Mouse (Mus musculus): ENCODE measurements at regions not wholly inside any gene's neighbourhood (a gene's known extent, or its start where the extent isn't known, plus 50 kb on each side); places are given as distances from the start of the nearest gene placed in this dataset.

DNA sequence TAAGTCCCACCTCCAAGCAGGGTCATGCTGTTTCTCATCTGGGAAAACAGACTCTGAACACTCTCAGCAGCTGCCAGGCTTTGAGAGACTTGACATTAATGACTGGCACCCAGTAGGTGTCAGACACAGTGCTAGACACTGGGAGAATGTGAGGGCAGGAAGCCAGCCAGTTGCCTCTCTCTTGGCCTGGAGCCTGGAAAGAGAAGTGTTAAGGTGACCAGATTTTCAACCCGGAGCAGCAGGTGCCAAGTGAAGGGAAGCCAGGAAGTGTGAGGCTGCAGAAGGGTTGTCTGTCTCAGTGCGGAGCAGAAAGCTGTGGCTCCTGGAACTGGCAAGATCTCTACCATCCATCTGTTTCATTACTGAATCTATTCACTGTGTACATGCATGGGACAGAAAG is 410.6 kb downstream of the Cdh26 start:
- peak in 1 of 2 experiments; percentile 18 for DNase-seq

- no peak for DNase-seq
Observed at GRCm38 (mm10) chr2:178842595-178842994, 412.3 kb downstream of the Cdh26 start.

GRCm38 (mm10) chr2:178843458-178843857 is 413.1 kb downstream of the Cdh26 start:
- no peak for DNase-seq

GRCm38 (mm10) chr2:178844561-178844960 is 414.2 kb downstream of the Cdh26 start:
- no peak for DNase-seq

DNA sequence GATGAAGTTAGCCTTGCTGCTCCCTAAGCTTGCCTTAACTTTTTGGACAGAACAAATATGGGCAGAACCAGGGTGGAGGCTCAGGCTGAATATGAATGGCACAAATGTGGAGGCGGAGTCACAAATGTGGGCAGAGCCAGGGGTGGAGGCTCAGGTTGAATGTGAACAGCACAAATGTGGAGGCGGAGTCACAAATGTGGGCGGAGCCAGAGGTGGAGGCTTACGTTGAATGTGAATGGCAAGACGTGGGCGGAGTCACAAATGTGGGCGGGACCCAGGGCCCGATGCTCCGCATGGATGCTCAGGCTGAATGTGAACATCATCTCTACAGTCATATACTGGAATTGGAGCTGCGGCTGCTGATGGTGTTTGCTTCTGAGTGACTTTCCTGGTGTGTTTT is 420.0 kb downstream of the Cdh26 start:
- no peak for DNase-seq

GRCm38 (mm10) chr2:178850769-178851168 is 420.4 kb downstream of the Cdh26 start:
- DNase-seq: no peak

- no peak for DNase-seq
Observed at GRCm38 (mm10) chr2:178854012-178854411, 423.7 kb downstream of the Cdh26 start.

- no peak for DNase-seq
Observed at GRCm38 (mm10) chr2:178854760-178855159, 424.4 kb downstream of the Cdh26 start.

DNA sequence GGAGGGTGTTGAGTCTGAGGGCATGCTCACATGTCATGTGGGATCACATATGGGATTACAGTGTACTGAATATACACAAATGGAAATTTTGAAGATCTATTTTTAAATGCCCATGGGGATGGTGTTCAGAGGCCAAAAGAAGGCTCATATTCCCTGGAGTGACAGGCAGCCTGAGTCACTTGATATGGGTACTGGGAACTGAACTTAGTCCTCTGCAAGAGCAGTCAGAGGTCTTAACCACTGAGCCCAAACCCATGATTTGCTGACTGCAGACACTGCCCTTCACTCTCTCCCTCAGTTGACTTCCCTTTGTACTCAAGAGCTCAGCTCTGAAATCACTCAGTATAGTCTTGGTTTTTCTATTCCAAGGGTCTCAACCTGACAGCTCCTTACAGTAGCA is 432.3 kb downstream of the Cdh26 start:
- DNase-seq: no peak

GRCm38 (mm10) chr2:178867086-178867485 is 436.8 kb downstream of the Cdh26 start:
- DNase-seq: peak in 1 of 2 experiments; percentile 57

DNA sequence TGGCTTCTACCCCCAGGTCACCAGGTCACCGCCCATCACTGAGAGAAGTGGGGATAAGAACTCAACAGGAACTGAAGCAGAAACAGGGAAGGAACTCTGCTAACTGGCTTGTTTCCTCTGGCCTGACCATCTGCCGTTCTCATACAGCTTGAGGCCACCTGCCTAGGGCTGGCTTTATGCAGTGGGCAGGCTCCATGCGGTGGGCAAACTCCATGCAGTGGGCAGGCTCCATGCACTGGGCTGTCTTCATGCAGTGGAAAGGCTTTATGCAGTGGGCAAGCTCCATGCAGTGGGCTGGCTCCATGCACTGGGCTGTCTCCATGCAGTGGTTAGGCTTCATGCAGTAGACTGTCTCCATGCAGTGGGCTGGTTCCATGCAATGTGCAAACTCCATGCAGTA is 438.8 kb downstream of the Cdh26 start:
- no peak for DNase-seq

DNA sequence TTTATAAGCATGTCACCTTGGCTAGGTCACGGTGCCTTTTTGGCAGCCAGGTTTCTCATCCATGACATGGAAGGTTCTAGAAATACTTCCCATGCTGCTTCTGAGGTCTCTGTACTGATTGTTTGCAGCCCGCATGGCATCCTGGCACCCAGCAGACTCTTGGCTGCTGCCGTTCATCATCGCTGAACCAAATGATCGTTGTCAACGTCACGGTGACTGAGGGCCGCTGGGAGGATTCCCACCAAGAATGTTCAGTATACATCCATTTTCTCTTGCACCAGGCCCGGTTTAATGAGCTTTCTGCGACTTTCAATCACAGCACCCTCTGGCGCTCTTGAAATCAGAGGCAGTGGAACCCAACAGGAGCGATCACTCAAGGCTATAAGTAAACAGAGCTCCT is 448.1 kb downstream of the Cdh26 start:
- DNase-seq: no peak

GRCm38 (mm10) chr2:178885686-178886085 is 455.4 kb downstream of the Cdh26 start:
- DNase-seq: peak; percentile 11 to 59

- DNase-seq: peak in 1 of 2 experiments; percentile 4
Observed at GRCm38 (mm10) chr2:178888704-178889103, 458.4 kb downstream of the Cdh26 start.

DNA sequence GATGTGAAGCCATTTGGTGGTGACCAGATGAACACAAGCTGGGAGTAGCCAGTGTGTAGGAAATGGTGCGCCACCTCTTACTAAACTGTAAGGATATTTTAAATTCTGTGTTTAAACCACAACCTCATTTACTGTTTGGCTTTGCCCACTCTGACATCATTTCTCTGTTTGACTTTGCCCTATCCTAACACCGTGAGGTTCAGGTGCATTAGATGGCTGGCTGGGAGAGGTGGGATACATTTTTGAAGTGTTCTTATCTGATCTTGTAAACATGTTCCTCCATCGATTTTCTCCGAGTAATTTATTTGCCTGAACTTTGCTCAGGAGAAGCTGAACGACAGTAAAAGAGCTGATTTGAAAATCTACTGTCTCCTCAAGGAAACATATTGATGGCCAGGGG is 472.1 kb downstream of the Cdh26 start:
- no peak for DNase-seq

DNA sequence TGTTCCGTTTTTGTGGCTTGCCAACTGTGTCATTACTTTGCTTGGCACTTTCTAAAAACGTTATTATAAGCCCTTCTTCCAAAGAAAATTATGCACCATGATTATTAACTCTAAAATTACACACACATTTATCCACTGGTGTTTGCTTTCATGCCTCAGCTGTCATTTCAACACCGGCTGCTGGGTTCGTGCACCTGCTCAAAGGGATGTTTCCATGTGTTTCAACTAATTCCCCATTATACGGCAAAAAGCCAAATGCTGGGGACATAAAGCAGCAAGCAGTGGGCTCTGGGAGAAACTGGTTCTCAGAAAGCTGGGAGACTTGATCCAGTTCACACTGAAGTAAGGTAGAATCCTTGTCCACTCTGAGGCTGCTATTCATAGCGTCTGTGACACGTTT is 479.0 kb downstream of the Cdh26 start:
- no peak for DNase-seq

DNA sequence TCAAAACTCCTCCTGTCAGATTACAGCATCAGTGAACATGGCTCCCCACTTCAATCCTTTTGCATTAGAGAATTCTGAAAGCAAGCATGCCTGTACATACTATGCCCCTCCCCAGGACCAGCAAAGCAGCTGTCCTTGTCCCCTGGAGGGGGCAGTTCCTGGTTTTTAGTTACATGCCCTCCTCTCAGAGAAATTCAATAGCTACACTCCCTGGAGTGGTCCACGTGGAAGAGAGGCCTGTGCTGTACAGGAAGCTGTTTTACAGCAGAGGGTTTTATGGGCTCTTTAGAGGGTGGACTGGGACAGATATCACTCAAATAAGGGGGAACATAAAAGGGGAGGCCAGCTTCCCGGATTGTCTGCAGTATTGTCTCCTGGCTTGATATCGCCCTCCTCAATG is 481.3 kb downstream of the Cdh26 start:
- no peak for DNase-seq

GRCm38 (mm10) chr2:178916316-178917033 is 486.1 kb downstream of the Cdh26 start:
- DNase-seq: no peak

DNA sequence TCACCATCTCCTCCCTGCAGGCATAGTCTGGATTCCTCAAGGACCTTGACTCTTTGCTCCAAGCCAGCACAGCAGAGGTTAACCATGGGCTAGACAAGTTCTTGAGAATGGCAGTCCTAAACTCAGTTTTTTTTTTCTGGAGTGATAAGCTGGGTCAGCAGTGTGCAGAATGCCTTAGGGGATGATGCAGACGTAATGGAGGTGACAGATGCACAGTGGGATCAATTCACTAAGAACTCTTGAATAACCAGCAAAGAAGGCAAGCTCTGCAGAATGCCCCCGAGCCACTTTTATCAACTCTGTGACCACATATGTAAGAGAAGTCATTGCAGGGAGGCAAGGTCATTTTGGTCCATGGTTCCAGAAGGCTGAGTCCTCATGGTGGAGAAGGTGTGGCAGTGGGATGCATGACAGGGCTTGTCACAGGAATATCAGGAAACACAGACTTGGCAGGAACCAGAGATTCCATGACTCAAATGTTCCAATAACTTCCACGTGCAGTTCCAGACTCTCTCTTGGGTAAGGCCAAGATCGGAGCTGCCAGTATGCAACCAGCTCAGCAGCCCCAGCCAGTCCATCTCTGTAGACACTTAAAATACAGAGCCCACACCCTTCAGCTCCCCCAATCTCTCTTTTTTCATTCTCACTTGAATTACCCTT is 494.3 kb downstream of the Cdh26 start:
- DNase-seq: no peak

DNA sequence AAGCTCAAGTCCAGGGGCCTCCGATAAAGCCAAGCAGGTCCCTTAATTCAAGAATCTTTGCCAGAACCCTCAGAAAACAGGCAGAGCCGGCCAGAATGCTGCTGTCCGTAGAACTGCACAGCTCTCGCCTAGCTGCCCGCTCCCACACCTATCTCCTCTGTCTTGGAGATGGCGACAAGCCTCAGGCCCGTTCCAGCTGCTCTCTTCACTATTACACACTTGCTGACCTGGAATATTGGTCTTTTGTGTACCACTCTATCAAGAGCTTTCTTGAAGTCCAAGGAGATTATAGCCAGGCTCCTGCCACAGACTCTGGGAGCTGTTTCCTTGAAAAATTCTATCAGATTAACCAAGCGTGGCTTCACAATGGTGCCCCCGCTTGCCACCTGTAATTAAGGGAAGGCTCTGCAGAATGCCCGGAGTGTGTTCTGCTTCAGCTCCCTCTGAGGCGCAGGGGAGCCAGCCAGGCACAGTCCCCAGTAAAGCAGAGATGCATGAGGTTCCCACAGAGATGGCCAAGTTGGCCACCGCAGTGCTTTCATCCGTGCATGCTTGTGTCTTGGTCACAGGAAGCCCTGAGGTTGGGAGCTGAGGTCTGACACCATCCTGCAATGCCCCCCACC is 496.8 kb downstream of the Cdh26 start:
- peak in 1 of 2 experiments; percentile 2 for DNase-seq

DNA sequence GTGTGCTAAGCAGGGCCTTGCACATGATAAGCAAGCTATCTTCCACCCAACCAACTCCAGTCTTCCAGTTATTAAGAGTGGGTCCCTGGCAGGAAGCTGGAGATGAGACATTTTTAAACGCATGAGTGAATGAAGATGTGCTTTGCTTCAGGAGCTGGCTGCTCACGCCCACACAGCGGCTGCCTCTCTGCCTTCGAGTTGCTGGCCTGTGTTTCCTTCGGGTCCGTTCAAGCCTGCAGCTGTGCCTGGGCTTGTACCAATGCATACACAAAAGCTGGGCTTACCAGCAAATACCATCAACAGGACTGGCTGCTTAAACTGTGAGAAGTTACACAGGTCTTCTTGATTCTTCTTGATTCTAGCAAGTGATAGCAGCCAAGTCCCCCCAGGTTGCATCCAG is 498.7 kb downstream of the Cdh26 start:
- DNase-seq: no peak

GRCm38 (mm10) chr2:178930125-178930524 is 499.8 kb downstream of the Cdh26 start:
- DNase-seq: peak in 1 of 2 experiments; percentile 15

DNA sequence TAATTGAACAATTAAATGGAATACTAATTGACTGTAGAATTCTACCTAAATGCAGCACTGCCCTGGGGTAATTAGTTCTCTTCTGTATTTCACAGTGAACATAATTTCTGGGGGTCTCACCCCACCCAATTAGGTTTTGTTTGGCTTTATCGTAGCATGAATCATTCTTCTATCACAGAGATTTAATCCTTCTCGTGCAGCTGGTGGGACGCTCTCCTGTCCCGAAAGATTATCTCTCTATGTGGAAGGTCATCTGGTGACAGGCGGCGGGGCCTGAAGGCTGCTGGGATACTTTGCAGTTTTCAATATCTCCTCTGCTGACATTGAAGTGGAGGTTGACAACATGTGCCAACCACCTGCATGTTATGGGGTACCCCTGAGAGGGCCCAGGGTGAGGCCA is 493.8 kb upstream of the Cdh4 start:
- DNase-seq: no peak

- no peak for DNase-seq
Observed at GRCm38 (mm10) chr2:178949103-178949502, 493.1 kb upstream of the Cdh4 start.
